Mouse (Mus musculus): ENCODE measurements around the gene Ano2. TPM values are rescaled to one million over a fixed set of nuclear protein-coding genes. Genes with fewer than 3 reads are reported as not detected.

Gene Ano2
- total RNA-seq, 1 experiment from 2014 or later: 1.0 TPM

DNA sequence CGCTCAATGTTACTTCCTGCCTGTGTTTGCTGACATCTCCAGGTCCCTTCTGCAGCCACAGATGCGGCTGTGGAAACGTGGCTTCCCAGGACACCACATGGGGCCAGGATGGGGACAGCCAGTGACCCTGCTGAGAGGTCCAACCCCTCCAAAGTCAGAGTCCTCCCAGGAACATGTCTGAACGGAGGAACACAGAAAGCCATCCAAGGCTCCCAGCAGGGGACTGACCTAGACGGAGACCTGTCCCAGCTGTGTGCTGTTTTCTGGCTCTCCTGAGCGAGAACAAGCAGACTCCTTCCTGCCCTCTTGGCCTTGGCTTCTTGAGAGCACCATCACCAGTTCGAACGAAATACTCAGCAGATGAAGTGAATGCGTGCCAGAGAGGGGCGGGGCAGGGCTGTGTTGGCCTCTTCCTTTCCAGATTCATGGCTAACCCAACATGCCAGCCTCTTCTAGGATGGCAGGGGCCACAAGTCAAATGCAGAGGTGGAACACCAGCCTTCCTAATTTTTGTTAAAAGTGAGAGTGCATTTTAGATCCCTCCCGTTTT is 39.8 kb downstream of the Ano2 start:
- no peak for ATAC-seq (replicated peaks; ENCODE audit: insufficient number of reproducible peaks, low FRiP score, low TSS enrichment, poor library complexity, severe bottlenecking)

GRCm38 (mm10) chr6:125737511-125738285 is 47.5 kb downstream of the Ano2 start:
- ATAC-seq (replicated peaks; ENCODE audit: insufficient number of reproducible peaks, low FRiP score, low TSS enrichment, poor library complexity, severe bottlenecking): no peak

GRCm38 (mm10) chr6:125743203-125744100 is 53.2 kb downstream of the Ano2 start:
- no peak for ATAC-seq (replicated peaks; ENCODE audit: insufficient number of reproducible peaks, low FRiP score, low TSS enrichment, poor library complexity, severe bottlenecking)

GRCm38 (mm10) chr6:125747322-125747930 is 57.2 kb downstream of the Ano2 start:
- ATAC-seq (replicated peaks; ENCODE audit: insufficient number of reproducible peaks, low FRiP score, low TSS enrichment, poor library complexity, severe bottlenecking): no peak

- ATAC-seq (replicated peaks; ENCODE audit: insufficient number of reproducible peaks, low FRiP score, low TSS enrichment, poor library complexity, severe bottlenecking): no peak
These were observed 58.4 kb downstream of the Ano2 start for GRCm38 (mm10) chr6:125748646-125749045.

- ATAC-seq (replicated peaks; ENCODE audit: insufficient number of reproducible peaks, low FRiP score, low TSS enrichment, poor library complexity, severe bottlenecking): no peak
These were observed 72.8 kb downstream of the Ano2 start for GRCm38 (mm10) chr6:125762851-125763519.

DNA sequence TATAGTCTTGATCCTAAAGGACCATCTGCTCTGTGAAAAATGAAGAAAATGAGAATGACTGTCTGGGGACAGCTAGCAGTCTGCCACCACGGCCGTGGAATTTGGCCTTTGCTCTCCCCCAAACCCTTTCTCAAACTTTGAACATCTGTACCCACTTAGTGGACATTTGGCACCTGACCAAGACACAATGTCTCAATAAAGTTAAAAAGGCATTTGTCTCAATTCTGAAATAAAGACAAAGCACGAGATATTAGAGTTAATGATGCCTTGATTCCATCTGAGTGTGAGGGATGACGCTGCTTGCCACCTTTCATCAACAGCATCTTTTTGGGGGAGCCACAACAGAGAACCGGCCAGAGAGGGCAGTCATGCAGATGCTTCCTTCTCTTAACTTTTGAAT is 83.0 kb downstream of the Ano2 start:
- ATAC-seq (replicated peaks; ENCODE audit: insufficient number of reproducible peaks, low FRiP score, low TSS enrichment, poor library complexity, severe bottlenecking): no peak

DNA sequence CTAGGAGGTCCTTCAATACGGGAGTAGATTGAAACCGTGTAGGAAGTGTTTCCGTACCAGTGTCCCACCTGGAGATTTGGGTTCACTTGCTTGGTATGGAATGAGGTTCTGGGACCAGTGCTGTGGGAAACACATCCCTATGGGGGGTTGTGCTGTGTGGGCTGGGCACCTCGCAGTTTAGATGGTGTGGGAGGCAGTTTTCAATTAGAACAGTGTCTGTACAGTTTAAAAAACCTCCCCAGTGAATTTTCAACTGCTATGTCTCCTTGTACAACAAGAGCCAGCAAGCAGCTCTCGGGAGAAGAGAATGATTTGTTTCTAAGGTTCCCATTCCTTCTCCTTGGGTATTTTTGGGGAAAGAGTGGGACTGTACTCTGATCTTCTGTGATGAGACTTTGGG is 86.1 kb downstream of the Ano2 start:
- no peak for ATAC-seq (replicated peaks; ENCODE audit: insufficient number of reproducible peaks, low FRiP score, low TSS enrichment, poor library complexity, severe bottlenecking)

- ATAC-seq (replicated peaks; ENCODE audit: insufficient number of reproducible peaks, low FRiP score, low TSS enrichment, poor library complexity, severe bottlenecking): no peak
These were observed 112.7 kb downstream of the Ano2 start for GRCm38 (mm10) chr6:125802954-125803353.

DNA sequence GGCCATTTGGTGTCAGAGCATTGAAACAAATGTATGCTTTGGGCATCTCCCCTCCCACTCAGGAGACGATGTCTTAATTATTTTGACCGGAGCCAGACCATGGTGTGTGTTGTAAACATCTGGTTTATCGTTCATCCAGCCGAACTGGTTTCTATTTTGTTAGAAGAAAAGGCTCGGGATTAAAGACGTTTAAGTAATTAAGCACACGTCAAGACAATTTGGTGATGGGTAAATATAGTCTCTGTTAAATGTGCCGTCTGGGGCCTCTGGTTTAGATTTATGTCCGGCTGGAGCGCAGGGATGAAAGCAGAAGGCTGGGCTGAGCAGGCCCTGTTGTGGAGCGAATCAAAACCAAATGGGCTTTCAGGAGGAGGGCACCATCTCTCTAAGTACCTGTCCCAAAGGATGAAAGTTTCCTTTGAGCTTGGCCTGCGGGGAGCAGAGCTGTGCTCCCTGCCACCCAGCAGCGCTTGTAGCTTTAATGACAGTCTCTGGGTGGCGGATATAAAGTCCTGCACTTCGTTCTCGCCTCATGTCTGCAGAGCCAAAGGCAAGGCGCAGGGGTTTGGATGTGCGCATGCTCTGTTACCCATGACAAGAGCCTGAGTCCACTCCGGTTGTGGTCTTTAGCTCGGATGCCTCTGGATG is 113.3 kb downstream of the Ano2 start:
- no peak for ATAC-seq (replicated peaks; ENCODE audit: insufficient number of reproducible peaks, low FRiP score, low TSS enrichment, poor library complexity, severe bottlenecking)

GRCm38 (mm10) chr6:125808996-125809649 is 118.9 kb downstream of the Ano2 start:
- ATAC-seq (replicated peaks; ENCODE audit: insufficient number of reproducible peaks, low FRiP score, low TSS enrichment, poor library complexity, severe bottlenecking): no peak

DNA sequence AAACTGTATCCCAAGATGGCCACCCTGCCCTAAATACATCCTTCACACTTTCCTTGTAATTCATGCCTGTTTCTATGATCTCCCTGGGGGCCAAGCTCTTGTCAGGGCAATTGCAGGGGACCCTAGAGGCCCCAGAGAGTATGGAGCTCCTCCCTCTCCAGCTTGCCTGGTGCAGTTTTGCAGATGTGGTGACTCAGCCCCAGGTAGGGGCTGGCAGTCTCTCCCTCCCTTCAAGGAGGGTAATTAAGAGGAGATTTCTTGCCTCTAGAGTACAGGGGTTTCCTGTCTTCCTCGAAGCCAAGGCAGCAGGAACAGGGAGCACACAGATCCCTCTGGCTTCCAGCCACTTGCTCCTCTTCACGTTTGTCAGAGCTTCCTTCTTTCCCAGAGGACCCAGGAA is 121.2 kb downstream of the Ano2 start:
- no peak for ATAC-seq (replicated peaks; ENCODE audit: insufficient number of reproducible peaks, low FRiP score, low TSS enrichment, poor library complexity, severe bottlenecking)

GRCm38 (mm10) chr6:125838121-125838520 is 147.9 kb downstream of the Ano2 start:
- ATAC-seq (replicated peaks; ENCODE audit: insufficient number of reproducible peaks, low FRiP score, low TSS enrichment, poor library complexity, severe bottlenecking): no peak

DNA sequence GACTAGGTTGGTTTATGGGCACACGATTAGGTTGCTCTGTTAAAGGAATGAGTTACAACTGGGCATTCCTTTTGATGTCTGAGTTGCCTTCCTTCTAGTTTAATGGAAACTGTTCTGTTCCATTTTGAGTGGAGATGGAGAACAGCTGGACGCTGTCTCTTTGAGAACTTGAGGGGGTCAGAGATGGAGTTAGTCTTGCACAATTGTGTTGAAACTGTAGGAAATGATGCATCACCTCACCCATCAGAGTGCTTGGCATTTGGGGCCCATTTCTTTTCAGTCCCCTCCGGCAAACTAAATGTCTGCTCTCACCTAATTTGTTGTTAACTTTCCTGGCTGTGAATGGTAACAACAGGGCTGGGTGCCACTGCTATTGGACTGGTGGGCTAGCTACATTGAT is 151.1 kb downstream of the Ano2 start:
- no peak for ATAC-seq (replicated peaks; ENCODE audit: insufficient number of reproducible peaks, low FRiP score, low TSS enrichment, poor library complexity, severe bottlenecking)

GRCm38 (mm10) chr6:125851196-125851595 is 161.0 kb downstream of the Ano2 start:
- no peak for ATAC-seq (replicated peaks; ENCODE audit: insufficient number of reproducible peaks, low FRiP score, low TSS enrichment, poor library complexity, severe bottlenecking)

GRCm38 (mm10) chr6:125858294-125858693 is 168.1 kb downstream of the Ano2 start:
- no peak for ATAC-seq (replicated peaks; ENCODE audit: insufficient number of reproducible peaks, low FRiP score, low TSS enrichment, poor library complexity, severe bottlenecking)

- ATAC-seq (replicated peaks; ENCODE audit: insufficient number of reproducible peaks, low FRiP score, low TSS enrichment, poor library complexity, severe bottlenecking): no peak
These were observed 178.3 kb downstream of the Ano2 start for GRCm38 (mm10) chr6:125868516-125868915.

- ATAC-seq (replicated peaks; ENCODE audit: insufficient number of reproducible peaks, low FRiP score, low TSS enrichment, poor library complexity, severe bottlenecking): no peak
These were observed 181.3 kb downstream of the Ano2 start for GRCm38 (mm10) chr6:125871482-125871881.

All from monocyte, adult 5-6 weeks (primary cell).